Mouse (Mus musculus): ENCODE results near the gene Fgf6. TPM values are rescaled to one million over a fixed set of nuclear protein-coding genes. Genes with fewer than 3 reads are reported as not detected.

The Fgf6 gene
- polyA plus RNA-seq, 1 experiment from 2014 or later: 0.13 TPM

GRCm38 (mm10) chr6:127059975-127060374 is 44.6 kb downstream of the Fgf6 start:
- peaks cover 6% of the 10 kb centered on the region; the same call in 1 of the 2 replicates for H3K4me1 ChIP-seq (ENCODE audit: control insufficient read depth, insufficient read depth, low read length)
- no peak overlapping the region for H3K9ac ChIP-seq (ENCODE audit: low read length)
- no peak overlapping the region for H3K4me2 ChIP-seq (ENCODE audit: low read depth, low read length)
- no peaks in the 10 kb centered on the region for H3K27me3 ChIP-seq (ENCODE audit: control insufficient read depth, insufficient read depth, low read length)
- H3K9me3 ChIP-seq (replicated peaks; ENCODE audit: control insufficient read depth, low read length): no peaks in the 10 kb centered on the region
- WGBS: 77% methylated on average over 4 of the region's 4 CpGs
- no peak overlapping the region for H3K27ac ChIP-seq (ENCODE audit: low read length)
- no peak overlapping the region for H3K4me3 ChIP-seq (ENCODE audit: low read length)
- no peak for ATAC-seq (replicated peaks; ENCODE audit: extremely low read depth, insufficient read depth, low FRiP score)
- H3K36me3 ChIP-seq (ENCODE audit: control insufficient read depth, insufficient read depth): no peaks in the 10 kb centered on the region

GRCm38 (mm10) chr6:127063915-127064314 is 48.5 kb downstream of the Fgf6 start:
- H3K4me1 ChIP-seq (ENCODE audit: control insufficient read depth, insufficient read depth, low read length): peaks cover 10% of the 10 kb centered on the region; the same call in 1 of the 2 replicates
- H3K4me2 ChIP-seq (ENCODE audit: low read depth, low read length): no peak overlapping the region
- no peak for ATAC-seq (replicated peaks; ENCODE audit: extremely low read depth, insufficient read depth, low FRiP score)
- H3K36me3 ChIP-seq (ENCODE audit: control insufficient read depth, insufficient read depth): no peaks in the 10 kb centered on the region
- H3K4me3 ChIP-seq (ENCODE audit: low read length): no peak overlapping the region
- H3K27me3 ChIP-seq (ENCODE audit: control insufficient read depth, insufficient read depth, low read length): no peaks in the 10 kb centered on the region
- WGBS: 85% methylated on average over 3 of the region's 3 CpGs
- no peaks in the 10 kb centered on the region for H3K9me3 ChIP-seq (replicated peaks; ENCODE audit: control insufficient read depth, low read length)
- no peak overlapping the region for H3K9ac ChIP-seq (ENCODE audit: low read length)
- no peak overlapping the region for H3K27ac ChIP-seq (ENCODE audit: low read length)

GRCm38 (mm10) chr6:127064815-127065214 is 49.4 kb downstream of the Fgf6 start:
- WGBS: 2% methylated on average over 14 of the region's 14 CpGs
- Histone ChIP-seq H3K27me3 (ENCODE audit: control insufficient read depth, insufficient read depth, low read length) (no peaks in the 10 kb centered on the region), H3K9ac (ENCODE audit: low read length) (peak overlapping the region; percentile 65), H3K4me2 (ENCODE audit: low read depth, low read length) (peak overlapping the region; percentile 65), H3K4me3 (ENCODE audit: low read length) (peak overlapping the region; percentile 36), H3K4me1 (ENCODE audit: control insufficient read depth, insufficient read depth, low read length) (peaks cover 10% of the 10 kb centered on the region; the same call in 1 of the 2 replicates), H3K36me3 (ENCODE audit: control insufficient read depth, insufficient read depth) (no peaks in the 10 kb centered on the region), H3K27ac (ENCODE audit: low read length) (0 out of 2 replicates have a peak overlapping the region, but pooled peaks have one; percentile 3), H3K9me3 (replicated peaks; ENCODE audit: control insufficient read depth, low read length) (no peaks in the 10 kb centered on the region)
- peak; percentile 88 for ATAC-seq (replicated peaks; ENCODE audit: extremely low read depth, insufficient read depth, low FRiP score)

GRCm38 (mm10) chr6:127072817-127073216 is 57.4 kb downstream of the Fgf6 start, which contains the start of gene Fgf23:
Gene Fgf23, plus strand, starts transcription at chr6:127072902.
- no peaks in the 10 kb centered on the region for H3K36me3 ChIP-seq (ENCODE audit: control insufficient read depth, insufficient read depth)
- no peaks in the 10 kb centered on the region for H3K9me3 ChIP-seq (replicated peaks; ENCODE audit: control insufficient read depth, low read length)
- WGBS: 10% methylated on average over 5 of the region's 5 CpGs
- ATAC-seq (replicated peaks; ENCODE audit: extremely low read depth, insufficient read depth, low FRiP score): peak; percentile 86; the same call in 1 of the 2 replicates
- 0 out of 2 replicates have a peak, but pooled peaks cover 4% of the 10 kb centered on the region for H3K4me1 ChIP-seq (ENCODE audit: control insufficient read depth, insufficient read depth, low read length)
- no peak within 1 kb of the TSS for H3K4me3 ChIP-seq (ENCODE audit: low read length)
- no peak within 1 kb of the TSS for H3K9ac ChIP-seq (ENCODE audit: low read length)
- H3K27ac ChIP-seq (ENCODE audit: low read length): no peak within 1 kb of the TSS
- H3K27me3 ChIP-seq (ENCODE audit: control insufficient read depth, insufficient read depth, low read length): no peaks in the 10 kb centered on the region
- no peak within 1 kb of the TSS for H3K4me2 ChIP-seq (ENCODE audit: low read depth, low read length)

Other genes starting within 250 kb of the Fgf6 start
- 423 and 433 TPM in 2 replicates for gene Ndufa9, start 166.4 kb upstream of the Fgf6 start, polyA plus RNA-seq (2015; fragmentation: Nextera tagmentation; extraction: Ambion mirVana)
- not detected in 2 replicates for gene Akap3, start 162.5 kb upstream of the Fgf6 start, polyA plus RNA-seq (2015; fragmentation: Nextera tagmentation; extraction: Ambion mirVana)
- 0.39 and 0.59 TPM in 2 replicates for gene Dyrk4, start 93.7 kb upstream of the Fgf6 start, polyA plus RNA-seq (2015; fragmentation: Nextera tagmentation; extraction: Ambion mirVana)
- gene Rad51ap1, start 76.0 kb upstream of the Fgf6 start, polyA plus RNA-seq (2015; fragmentation: Nextera tagmentation; extraction: Ambion mirVana): 27.8 and 32.8 TPM in 2 replicates
- 14.3 and 16.0 TPM in 2 replicates for gene D6Wsu163e, start 75.6 kb upstream of the Fgf6 start, polyA plus RNA-seq (2015; fragmentation: Nextera tagmentation; extraction: Ambion mirVana)
- 0.16 and 0.20 TPM in 2 replicates for gene Fgf23, start 57.3 kb downstream of the Fgf6 start, polyA plus RNA-seq (2015; fragmentation: Nextera tagmentation; extraction: Ambion mirVana)
- 7.7 and 8.2 TPM in 2 replicates for gene Tigar, start 94.0 kb downstream of the Fgf6 start, polyA plus RNA-seq (2015; fragmentation: Nextera tagmentation; extraction: Ambion mirVana)
- gene Ccnd2, start 136.6 kb downstream of the Fgf6 start, polyA plus RNA-seq (2015; fragmentation: Nextera tagmentation; extraction: Ambion mirVana): 450 and 476 TPM in 2 replicates

All from heart, embryonic 16.5 days (tissue).